27 mouse cellular contexts compared by ENCODE assay signal in genomic region chr2:172340936-172341335, GRCm38 (mm10). TPM values are rescaled to one million over a fixed set of nuclear protein-coding genes. Genes with fewer than 3 reads are reported as not detected.
"Had no signal": no experiment of that assay in that cellular context is flagged by ENCODE, and none has a peak within 500 bp of the region (broad histone marks: within the 10 kb centered on the region; RNA-seq: fewer than 3 reads in every experiment).

No protein-coding gene starts in this region.

- DNase-seq: gastrocnemius, postnatal 14 days; gastrocnemius, postnatal 36 days; heart, adult 11 months; heart, adult 2 months; heart, postnatal 14 days; heart, postnatal 36 days; kidney, adult 11 months; kidney, adult 2 months; kidney, adult 9 months; kidney, postnatal 14 days; kidney, postnatal 36 days; layer of hippocampus, adult 9-11 months; layer of hippocampus, postnatal 36 days had no signal

- H3K4me2 ChIP-seq: heart, embryonic 11.5 days; heart, embryonic 13.5 days; heart, embryonic 15.5 days; hindbrain, embryonic 13.5 days; hindbrain, embryonic 15.5 days; kidney, embryonic 15.5 days; limb, embryonic 13.5 days; limb, embryonic 15.5 days; liver, embryonic 12.5 days had no signal

- H3K27ac ChIP-seq: heart, adult 2 months; heart, embryonic 13.5 days; heart, embryonic 15.5 days; hindbrain, embryonic 13.5 days; hindbrain, embryonic 15.5 days; hindbrain, postnatal 0 days; kidney, embryonic 15.5 days; kidney, postnatal 0 days; limb, embryonic 13.5 days; limb, embryonic 15.5 days; liver, embryonic 12.5 days; liver, embryonic 14.5 days had no signal

- H3K9me3 ChIP-seq: heart, embryonic 15.5 days; hindbrain, embryonic 13.5 days; hindbrain, embryonic 15.5 days; kidney, embryonic 15.5 days had no signal

- H3K27me3 ChIP-seq: heart, embryonic 13.5 days; heart, embryonic 15.5 days; hindbrain, embryonic 13.5 days; hindbrain, embryonic 15.5 days; kidney, embryonic 15.5 days; limb, embryonic 13.5 days; limb, embryonic 15.5 days had no signal

- H3K36me3 ChIP-seq: heart, embryonic 13.5 days; heart, embryonic 15.5 days; hindbrain, embryonic 13.5 days; hindbrain, embryonic 15.5 days; kidney, embryonic 15.5 days; limb, embryonic 13.5 days; limb, embryonic 15.5 days; liver, embryonic 12.5 days had no signal

- H3K9ac ChIP-seq: heart, embryonic 13.5 days; heart, embryonic 15.5 days; hindbrain, embryonic 13.5 days; hindbrain, embryonic 15.5 days; kidney, embryonic 15.5 days; limb, embryonic 13.5 days; limb, embryonic 15.5 days; liver, embryonic 12.5 days; liver, embryonic 14.5 days had no signal

- ATAC-seq: hindbrain, postnatal 0 days; intestine, embryonic 16.5 days; liver, embryonic 12.5 days had no signal

- H3K4me3 ChIP-seq: heart, adult 2 months; heart, embryonic 13.5 days; heart, embryonic 15.5 days; hindbrain, embryonic 13.5 days; hindbrain, embryonic 15.5 days; kidney, embryonic 15.5 days; limb, embryonic 13.5 days; limb, embryonic 15.5 days; liver, embryonic 12.5 days had no signal

RNA-seq across cellular contexts. Expression of gene Cass4, which starts 52.7 kb away (rescaled TPM):
- total RNA-seq: liver, adult 2 months had no signal
- polyA plus RNA-seq: liver, adult 2 months had no signal
